Mouse (Mus musculus) monocyte, adult 5-6 weeks (primary cell): ENCODE results near the gene Slc1a2. TPM values are rescaled to one million over a fixed set of nuclear protein-coding genes. Genes with fewer than 3 reads are reported as not detected.

Experiments
- ATAC-seq: fragments of 153-309, 156-312 bp; replicated peaks from 2 replicates; pipeline ENCODE4 v1.8.0; 2017; ENCODE audit warnings: mild to moderate bottlenecking; ENCODE audit not compliant: low TSS enrichment, insufficient number of reproducible peaks, severe bottlenecking, poor library complexity, low FRiP score
- total RNA-seq: library from RNA; stranded (forward); fragments of 200-1000, 200-491, 200-594 nt; gene quantifications from 3 replicates; pipeline ENCODE4 v1.2.3, GENCODE M21; 2017

Gene Slc1a2
- 0.11 TPM in 1 of 3 replicates, not detected in the others for total RNA-seq

DNA sequence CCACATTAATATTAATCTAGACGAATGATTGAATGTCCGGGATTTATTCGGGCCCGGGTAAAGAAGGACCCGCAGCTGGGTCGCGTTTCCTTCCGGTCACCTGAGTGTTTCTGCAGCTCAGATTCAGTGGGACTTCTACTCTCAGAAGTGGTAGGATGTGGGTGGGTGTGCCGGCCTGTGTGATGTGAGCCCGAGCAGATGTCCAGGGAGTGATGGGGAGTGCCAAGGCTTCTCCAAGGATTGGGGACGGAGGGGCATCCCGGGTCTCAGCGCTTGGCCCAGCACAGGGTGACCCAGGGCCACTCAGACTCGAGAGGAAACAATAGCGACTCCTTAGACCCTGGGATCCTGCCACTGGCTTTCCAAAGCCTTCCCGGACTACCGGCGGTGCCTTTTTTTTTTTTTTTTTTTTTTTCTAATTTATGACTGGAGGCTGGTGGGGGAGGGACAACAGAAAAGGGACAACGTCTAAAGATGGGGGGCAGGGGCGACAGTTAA lies at the start of gene Slc1a2:
TSS of gene Slc1a2 (plus strand) at position 497 of the 498 bp plus-strand sequence.
- no peak for ATAC-seq

DNA sequence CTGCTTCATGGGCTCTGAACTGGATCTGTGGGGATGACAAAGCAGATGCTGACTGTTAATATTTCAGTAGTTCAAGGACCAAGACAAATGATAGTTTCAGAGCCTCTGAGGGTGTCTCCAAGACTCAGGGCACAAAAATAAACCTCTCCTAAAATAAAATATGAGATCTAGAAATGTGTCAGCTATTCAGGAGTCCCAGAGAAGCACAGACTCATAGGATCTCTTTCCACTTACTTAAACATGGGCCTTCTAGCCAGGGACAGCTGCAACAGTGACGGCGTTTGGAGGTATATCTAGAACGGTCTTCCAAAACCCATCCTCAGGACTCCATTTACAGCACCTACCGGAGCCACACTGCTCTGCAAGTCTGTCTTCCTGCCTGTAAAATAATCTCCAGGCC lies 48.0 kb upstream of the Slc1a2 start:
- ATAC-seq, result no peak

DNA sequence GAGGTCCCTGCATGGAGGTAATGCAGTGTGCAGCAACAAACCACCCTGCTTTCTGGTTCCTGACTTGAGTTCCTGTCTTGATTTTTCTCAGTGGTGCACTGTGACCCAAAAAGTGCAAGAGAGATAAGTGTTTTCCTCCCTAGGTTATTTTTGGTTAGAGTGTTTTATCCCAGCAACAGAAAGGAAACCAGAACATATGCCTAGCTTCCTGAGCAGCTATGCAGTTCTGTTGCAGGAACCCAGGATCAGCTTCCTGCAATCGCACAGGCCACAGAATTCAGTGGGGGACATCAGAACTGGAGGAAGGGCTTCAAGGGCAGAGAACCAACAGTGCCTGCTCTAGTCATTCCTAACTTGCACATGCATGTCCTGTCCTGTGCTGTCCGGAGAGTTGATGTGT lies 41.8 kb upstream of the Slc1a2 start:
- no peak for ATAC-seq

DNA sequence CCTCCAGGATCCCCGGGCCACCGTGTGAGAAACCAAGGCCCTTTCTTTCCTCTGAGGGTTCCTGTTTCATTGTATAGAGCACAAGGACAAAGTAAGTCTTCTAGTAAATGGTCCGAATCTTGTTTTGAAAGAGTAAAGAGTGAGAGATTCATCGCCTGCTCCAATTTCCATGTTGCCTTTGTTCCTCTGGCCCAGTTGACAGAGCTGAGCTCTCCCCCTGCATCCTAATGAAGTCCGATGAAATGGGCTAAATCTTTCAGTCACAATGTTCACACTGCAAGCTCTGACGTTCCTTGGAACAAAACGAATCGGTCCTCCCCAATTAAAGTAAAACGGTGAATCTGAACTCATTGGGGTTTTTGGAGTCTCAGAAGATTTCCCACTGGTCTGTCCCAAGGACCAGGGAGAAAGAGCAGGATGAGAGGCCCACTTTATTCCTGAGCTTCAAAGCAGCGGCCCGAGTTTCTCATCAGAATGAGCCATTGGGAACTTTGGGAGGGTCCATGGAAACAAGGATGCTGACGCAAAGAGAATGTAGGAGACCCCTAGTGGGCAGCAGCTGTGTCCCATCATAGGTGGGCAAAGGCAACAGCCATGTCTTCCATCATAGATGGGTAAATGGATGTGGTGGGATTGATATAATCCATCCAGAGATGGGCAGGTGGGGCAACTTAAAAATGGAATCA lies 37.6 kb upstream of the Slc1a2 start:
- no peak for ATAC-seq

DNA sequence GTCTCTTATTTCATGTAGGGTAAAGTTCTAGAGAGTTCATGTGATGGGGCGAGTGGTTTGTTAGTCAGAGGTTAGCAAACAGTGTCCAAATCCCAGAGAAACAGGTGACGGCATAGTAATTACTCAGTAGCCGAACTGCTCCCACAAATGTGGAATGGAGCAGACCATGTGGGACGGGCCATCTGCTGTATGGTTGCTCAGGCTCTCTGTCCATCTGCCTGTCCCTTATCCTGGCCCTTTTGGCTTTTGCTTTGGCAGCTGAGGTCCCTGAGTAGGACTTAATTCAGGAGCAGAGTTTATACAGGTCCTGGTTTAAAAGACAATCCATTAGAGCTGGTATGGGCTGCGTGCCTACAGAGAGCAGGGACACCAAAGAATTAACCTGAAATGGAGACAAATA lies 36.3 kb upstream of the Slc1a2 start:
- no peak for ATAC-seq

- ATAC-seq, result no peak
These were observed 35.5 kb upstream of the Slc1a2 start for GRCm38 (mm10) chr2:102622943-102623342.

DNA sequence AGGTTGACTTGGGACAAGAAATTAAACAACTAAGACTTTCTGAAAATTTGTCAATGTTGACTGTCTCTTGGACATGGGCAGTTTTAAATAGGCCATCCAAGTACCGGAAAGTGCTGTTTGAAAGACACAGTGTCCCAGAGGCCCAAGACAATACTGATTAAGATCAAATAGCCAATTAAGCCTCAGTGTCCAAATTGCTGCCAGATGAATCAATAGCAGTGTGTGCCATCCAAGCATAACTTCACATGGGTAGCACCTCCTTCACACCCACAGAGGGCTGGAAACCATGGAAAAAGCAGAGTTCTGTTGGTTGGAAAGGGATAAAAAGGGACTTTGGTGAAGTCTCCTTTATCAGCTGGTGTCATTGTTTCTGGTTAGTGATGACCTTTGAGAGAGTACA lies 33.9 kb upstream of the Slc1a2 start:
- no peak for ATAC-seq

DNA sequence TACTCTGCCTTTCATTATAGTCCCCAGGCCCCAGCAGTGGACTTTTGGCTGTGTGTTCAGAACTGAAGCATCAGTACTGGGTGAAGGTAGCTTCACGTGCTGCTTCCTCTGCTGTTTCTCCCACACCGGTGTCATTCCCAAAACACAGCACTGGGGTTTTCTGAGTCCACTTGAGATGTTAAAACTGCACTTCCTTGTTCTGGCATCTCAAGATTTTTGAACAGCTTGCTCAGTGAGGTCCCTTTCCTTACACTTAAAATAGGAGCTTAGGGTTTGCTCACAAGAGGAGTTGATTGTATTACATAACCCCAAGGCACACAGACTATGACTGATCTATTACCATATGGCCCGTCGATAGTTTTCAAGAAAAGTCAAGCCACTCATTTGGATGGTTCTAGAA lies 26.1 kb upstream of the Slc1a2 start:
- no peak for ATAC-seq

- ATAC-seq, result no peak
These were observed 24.4 kb upstream of the Slc1a2 start for GRCm38 (mm10) chr2:102634010-102634409.

GRCm38 (mm10) chr2:102635523-102636060 lies 22.9 kb upstream of the Slc1a2 start:
- no peak for ATAC-seq

- ATAC-seq, result no peak
These were observed 22.3 kb upstream of the Slc1a2 start for GRCm38 (mm10) chr2:102636116-102636600.

DNA sequence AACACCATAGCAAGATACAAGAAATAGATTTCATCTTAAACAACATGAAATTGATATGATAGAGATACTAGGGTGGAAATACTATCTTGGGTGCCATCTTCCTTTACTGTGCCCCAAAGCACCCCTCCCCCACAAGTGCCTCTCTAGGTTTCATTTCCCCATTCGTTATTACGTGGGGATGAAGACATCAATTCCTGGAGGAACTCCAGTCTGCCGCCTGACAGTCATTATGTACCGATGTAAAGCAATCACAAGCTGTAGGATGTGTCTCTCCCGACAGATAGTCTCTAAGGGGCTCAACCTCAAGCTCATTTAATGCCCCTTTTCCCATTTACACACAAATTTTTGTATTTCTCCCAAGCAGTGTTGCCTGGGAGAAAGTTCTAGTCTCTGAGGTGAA lies 20.3 kb upstream of the Slc1a2 start:
- ATAC-seq, result peak; percentile 53; the same call in 1 of the 2 replicates

DNA sequence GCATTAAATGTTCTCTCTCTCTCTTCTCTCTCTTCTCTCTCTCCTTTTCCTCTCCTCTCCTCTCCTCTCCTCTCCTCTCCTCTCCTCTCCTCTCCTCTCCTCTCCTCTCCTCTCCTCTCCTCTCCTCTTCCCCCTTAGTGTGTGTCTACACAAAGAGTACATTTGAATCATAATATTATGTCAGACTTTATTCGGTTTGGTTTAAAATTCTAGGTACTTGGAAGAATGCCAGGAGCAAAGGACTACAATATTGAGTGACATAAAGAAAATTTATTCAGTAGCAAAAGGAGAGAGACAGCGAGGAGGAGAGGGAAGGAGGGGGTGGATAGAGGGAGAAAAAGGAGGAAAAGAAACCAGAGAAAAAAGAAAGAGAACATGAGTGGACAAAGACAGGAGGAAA lies 19.8 kb upstream of the Slc1a2 start:
- no peak for ATAC-seq

DNA sequence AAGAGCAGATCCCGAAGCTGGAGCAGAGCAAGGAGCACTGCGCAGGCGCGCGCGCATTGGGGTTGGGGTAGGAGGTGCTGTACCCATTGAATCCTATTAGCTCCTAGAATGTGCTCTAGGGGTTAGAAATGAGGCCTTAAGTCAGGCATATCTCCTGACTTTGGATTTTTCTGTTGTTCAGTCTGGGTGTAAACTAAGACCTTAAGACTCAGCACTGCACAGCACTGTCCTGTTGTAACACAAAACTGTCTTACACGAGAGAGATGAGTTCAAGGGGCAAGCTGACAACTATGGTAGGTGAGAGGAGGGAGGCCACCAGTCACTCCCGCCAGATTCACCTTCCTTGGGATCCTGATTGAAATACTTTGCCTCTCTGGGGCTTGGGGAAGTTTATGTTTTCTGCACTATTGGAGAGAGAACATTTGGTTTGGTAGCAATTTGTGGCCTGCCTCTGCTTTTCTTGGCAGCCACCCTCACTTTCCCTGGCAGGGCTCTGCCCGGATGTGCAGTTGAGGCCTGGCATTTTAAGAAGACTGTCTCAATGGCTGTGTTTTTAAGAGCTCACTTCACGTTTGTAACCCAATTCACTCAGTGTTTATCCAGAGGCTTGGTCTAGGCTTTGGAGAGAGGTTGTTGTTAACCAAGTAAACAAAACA lies 9.5 kb upstream of the Slc1a2 start:
- ATAC-seq, result no peak

- ATAC-seq, result no peak
These were observed 8.1 kb upstream of the Slc1a2 start for GRCm38 (mm10) chr2:102650322-102650721.

DNA sequence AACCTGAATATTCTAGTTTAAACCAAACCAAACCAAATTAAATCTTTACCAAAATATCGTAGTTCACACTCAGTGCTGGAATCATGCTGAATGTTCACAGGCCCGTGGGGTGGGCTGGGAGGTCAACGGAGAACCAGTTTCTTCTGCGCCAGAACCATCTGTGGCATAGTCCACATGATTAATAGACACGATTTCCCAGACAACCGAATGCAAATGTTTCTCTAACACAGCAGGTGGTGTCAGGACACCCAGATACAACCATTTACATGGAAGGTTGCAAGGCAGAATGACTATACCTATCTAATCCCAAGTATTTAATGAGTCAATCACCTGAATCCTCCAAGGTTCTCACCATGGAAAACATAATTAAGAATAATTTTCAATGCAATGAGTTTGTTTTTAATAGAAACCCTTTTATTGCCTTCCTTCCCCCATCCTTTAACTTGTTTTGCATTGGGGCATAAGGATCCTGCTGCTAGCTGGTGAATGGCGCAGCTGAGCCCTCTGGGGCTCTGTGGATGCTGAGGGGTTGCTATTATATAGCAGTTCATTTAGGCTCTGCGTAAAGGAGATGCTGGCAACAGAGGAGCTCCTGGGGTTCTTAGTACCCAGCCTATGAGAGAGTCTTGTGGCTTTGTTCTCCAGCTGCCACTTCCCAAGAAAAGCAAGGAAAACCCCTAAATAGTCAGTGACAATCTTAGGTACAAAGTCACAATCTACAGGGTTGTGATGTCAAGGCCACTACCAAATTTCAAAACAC lies 2.3 kb upstream of the Slc1a2 start:
- no peak for ATAC-seq

- ATAC-seq, result no peak
These were observed 733 bp upstream of the Slc1a2 start for GRCm38 (mm10) chr2:102657726-102658125.

- ATAC-seq, result no peak
These were observed 432 bp downstream of the Slc1a2 start for GRCm38 (mm10) chr2:102658661-102659520.

DNA sequence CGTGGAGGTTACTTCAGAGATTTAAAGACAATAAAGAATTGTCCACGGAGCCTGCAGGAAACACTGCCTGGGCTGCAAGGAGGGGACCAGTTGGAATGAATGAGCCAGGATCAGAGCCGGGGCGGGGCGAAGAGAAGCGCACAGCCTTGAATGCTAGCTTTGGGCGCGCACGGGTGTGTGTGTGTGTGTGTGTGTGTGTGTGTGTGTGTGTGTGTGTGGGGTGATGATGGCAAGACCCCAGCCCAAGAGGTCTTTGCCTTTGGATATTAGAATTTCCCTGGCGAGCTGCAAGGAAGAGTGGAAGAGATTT lies 1.0 kb downstream of the Slc1a2 start:
- no peak for ATAC-seq
